Mouse (Mus musculus): Measurements from ENCODE around the gene Abt1.

DNA sequence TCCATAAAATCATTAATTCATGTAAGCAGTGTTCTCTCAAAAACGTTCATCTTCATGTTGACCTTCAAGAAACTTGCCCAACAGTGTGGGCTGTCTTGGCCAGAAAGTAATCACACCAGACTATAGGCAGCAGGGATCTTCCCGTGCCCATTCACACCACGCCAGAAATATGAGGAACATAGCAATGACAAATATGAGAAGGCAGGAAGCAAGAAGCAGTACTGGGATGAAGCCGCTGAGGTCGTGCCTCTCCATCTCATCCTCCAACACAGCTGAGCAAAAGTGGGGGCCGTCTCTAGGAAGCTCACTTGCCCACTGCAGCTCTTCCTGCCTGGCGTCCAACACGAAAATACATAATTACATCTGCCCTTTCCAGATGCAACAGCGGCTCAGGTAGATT lies 13.0 kb downstream of the Abt1 start:
- TF ChIP-seq CTCF (IDR thresholded peaks at IDR 0.05; ENCODE audit: low read depth, low read length) (no peak), POLR2A (IDR thresholded peaks at IDR 0.05; ENCODE audit: insufficient read depth, low read length) (no peak), EP300 (IDR thresholded peaks at IDR 0.05; ENCODE audit: insufficient read depth, low read depth, low read length) (no peak)

Data from ES-Bruce4 (cell line).